Mouse (Mus musculus) neural tube, embryonic 13.5 days (tissue): ENCODE data around the gene Gdpd1. TPM values are rescaled to one million over a fixed set of nuclear protein-coding genes. Genes with fewer than 3 reads are reported as not detected.

ENCODE experiments used
- ATAC-seq: fragments of 200-750 bp; cut with Nextera tagmentation; 2 replicates; pipeline ENCODE4 v1.8.0; 2017; ENCODE audit warnings: low read depth, mild to moderate bottlenecking, moderate TSS enrichment, moderate library complexity
- H3K27ac ChIP-seq: fragments of 300-500 bp; sonication (generic); replicated peaks from 2 replicates; pipeline ENCODE4 v1.5.1; 2015; ENCODE audit warnings: moderate library complexity, mild to moderate bottlenecking, inconsistent platforms
- H3K27me3 ChIP-seq: fragments of 300-500 bp; sonication (generic); 2 replicates; pipeline ENCODE4 v1.6.1; 2015; ENCODE audit warnings: mild to moderate bottlenecking, inconsistent platforms
- H3K36me3 ChIP-seq: fragments of 300-500 bp; sonication (generic); 2 replicates; pipeline ENCODE4 v1.6.1; 2015; ENCODE audit warnings: mild to moderate bottlenecking, inconsistent platforms
- H3K4me1 ChIP-seq: fragments of 300-500 bp; sonication (generic); replicated peaks from 2 replicates; pipeline ENCODE4 v1.6.1; 2015; ENCODE audit warnings: inconsistent platforms
- H3K4me2 ChIP-seq: fragments of 300-500 bp; sonication (generic); 2 replicates; pipeline ENCODE4 v1.6.1; 2015; ENCODE audit warnings: inconsistent platforms, mild to moderate bottlenecking, moderate library complexity
- H3K4me3 ChIP-seq: fragments of 300-500 bp; sonication (generic); 2 replicates; pipeline ENCODE4 v1.5.1; 2015; ENCODE audit warnings: mild to moderate bottlenecking, inconsistent platforms
- H3K9ac ChIP-seq: fragments of 300-500 bp; sonication (generic); 2 replicates; pipeline ENCODE4 v1.6.1; 2015; ENCODE audit warnings: moderate library complexity, mild to moderate bottlenecking, inconsistent platforms
- H3K9me3 ChIP-seq: fragments of 300-500 bp; sonication (generic); 2 replicates; pipeline ENCODE4 v1.6.1; 2016; ENCODE audit warnings: inconsistent platforms
- WGBS: fragments of 180-500 bp; shearing (Covaris S2); methylation state at CpG from one replicate; pipeline ENCODE4 v1.1.7; 2015; 5-methylcytosine and 5-hydroxymethylcytosine counted together
- polyA plus RNA-seq: library from polyadenylated mRNA; unstranded; fragments of >200 nt; fragmentation: Nextera tagmentation; extraction: Ambion mirVana; gene quantifications from 2 replicates; pipeline ENCODE4 v1.2.1, GENCODE M21; 2015

Gdpd1 gene
- 183 and 185 TPM in 2 replicates for polyA plus RNA-seq

DNA sequence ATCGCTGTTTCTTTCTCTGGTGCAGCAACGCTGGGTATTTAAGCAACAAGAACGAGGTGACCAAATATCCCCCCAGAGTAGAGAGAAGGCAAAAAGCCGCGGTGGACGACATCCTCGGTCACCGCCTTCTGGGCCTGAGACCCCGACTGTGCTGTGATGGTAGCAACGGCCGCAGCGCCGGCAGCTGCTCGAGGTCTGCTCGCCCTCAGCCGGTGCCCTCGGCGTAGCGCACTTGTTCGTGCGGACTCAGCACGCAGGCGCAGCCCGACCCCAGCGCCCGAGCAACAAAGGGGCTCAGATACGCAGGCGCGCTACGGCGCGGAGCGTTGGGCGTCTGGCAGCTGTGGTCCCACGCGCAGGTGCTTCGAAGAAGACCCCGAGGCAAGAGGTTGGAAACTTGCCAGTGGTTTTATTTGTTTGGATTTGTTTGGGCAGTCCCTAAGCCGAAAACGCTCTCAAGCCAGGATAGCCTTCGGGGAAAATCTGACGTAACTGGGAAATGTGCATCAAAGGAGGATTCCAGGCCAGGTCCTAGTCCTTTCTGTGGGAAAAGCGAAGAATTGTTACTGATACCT, at the start of gene Gdpd1:
TSS of gene Gdpd1 (minus strand) at position 197 of the 575 bp plus-strand sequence.
- peak; percentile 96 for ATAC-seq
- peaks cover 49% of the 10 kb centered on the region for H3K4me1 ChIP-seq
- peak within 1 kb of the TSS; percentile 95 for H3K9ac ChIP-seq
- H3K4me3 ChIP-seq: peak within 1 kb of the TSS; percentile 70
- WGBS: under 1% methylated on average over 43 of the region's 43 CpGs
- H3K27me3 ChIP-seq: no peaks in the 10 kb centered on the region
- H3K4me2 ChIP-seq: peak within 1 kb of the TSS; percentile 66
- H3K9me3 ChIP-seq: no peaks in the 10 kb centered on the region
- peak within 1 kb of the TSS; percentile 98 for H3K27ac ChIP-seq
- peaks cover 29% of the 10 kb centered on the region for H3K36me3 ChIP-seq

DNA sequence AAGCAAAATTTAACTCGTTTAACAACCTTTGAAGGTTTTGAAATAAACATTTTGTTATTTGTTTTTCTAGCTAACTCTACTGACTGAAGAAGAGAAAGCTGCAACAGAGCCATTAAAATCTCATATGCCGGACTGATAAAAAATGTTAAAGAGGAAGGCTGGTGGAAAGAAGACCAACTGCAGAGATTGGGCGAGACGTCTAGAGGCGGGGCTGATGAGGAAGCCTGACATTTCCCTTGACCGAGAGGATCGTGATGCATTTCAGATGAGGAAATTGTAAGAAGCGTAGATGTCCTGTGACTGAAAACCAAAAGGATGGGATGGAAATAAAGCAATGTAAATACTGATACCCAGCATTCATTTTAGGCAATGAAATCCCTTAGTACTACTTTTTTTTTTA, 48.0 kb upstream of the Gdpd1 start:
- H3K27me3 ChIP-seq: no peaks in the 10 kb centered on the region
- no peak overlapping the region for H3K4me3 ChIP-seq
- H3K9ac ChIP-seq: no peak overlapping the region
- no peaks in the 10 kb centered on the region for H3K9me3 ChIP-seq
- no peak overlapping the region for H3K27ac ChIP-seq
- peaks cover 65% of the 10 kb centered on the region for H3K36me3 ChIP-seq
- peaks cover 8% of the 10 kb centered on the region for H3K4me1 ChIP-seq
- no peak overlapping the region for H3K4me2 ChIP-seq
- WGBS: 87% methylated on average over 8 of the region's 8 CpGs
- ATAC-seq: no peak

DNA sequence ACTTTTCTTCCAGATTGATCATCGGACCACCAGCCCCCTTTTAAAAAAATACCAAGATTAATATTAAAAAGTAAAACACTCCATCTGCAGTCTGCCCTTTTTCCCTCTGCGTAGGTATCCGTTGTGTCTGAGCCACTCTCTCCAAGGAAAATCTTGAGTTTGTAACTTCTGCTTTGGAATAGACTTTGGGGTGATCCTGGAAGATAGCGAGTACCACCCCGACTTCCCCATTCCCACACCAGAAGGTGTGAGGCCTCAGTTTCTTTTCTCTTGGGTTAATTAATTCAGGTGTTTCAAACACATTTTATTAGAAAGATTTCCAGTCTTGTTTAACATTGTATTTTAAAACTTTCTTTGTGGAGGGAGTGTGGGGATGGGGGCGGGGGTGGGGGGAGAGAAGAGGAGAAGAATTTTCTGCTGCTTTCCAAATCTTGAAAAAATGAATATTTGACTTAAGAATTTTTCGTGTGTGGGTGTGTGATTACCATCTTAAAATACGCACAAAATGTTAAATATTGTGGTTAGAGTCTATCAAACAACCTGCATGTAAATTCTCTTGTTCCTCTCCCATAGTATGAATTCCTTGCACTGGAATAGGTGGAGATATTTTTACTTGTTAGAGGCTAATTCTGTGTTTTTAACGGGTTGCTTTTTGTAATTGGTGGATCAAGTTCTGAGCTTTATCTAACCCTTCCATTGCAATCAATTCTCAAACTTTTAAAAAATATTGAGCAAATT, 36.5 kb upstream of the Gdpd1 start:
- WGBS: 8% methylated on average over 9 of the region's 9 CpGs
- Histone ChIP-seq H3K9ac (peak overlapping the region; percentile 95), H3K4me1 (peaks cover 42% of the 10 kb centered on the region), H3K36me3 (peaks cover 13% of the 10 kb centered on the region), H3K4me3 (peak overlapping the region; percentile 93), H3K9me3 (no peaks in the 10 kb centered on the region), H3K27me3 (no peaks in the 10 kb centered on the region), H3K27ac (peak overlapping the region; percentile 94), H3K4me2 (peak overlapping the region; percentile 90)
- ATAC-seq: no peak

DNA sequence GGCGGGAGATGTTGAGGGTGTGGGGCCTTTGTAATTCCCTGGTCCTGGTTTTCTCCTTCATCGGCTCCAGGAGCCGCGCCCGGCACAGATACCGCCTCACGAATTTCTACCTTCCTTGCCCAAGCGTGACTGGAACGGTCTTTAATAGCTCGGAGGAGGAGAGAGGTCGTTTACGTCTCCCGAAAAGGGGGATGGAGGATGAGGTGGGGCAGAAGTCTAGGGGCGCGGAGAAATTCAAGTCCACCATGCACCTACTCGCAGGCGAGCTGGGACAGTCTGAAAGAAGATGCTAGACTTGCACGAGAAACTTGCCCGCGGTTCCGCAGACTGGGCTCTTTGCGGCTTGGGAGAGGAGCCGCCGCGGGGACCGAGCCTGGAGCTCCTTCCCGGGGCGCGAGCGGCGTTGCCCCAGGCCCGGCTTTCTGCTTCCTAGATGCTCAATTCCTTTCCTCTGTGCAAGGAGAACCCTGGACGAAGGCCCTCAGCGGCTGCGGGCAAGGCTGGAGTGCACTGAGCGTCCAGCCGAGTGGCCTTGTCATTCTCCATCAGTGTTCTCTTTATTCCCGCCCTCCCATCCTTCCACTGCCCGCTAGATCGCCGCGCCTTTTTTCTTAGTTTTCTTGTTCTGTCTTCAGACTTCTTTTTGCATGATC, 35.8 kb upstream of the Gdpd1 start:
- under 1% methylated on average over 42 of the region's 42 CpGs for WGBS
- H3K9ac ChIP-seq: peak overlapping the region; percentile 95
- peak; percentile 6 for ATAC-seq
- H3K4me2 ChIP-seq: peak overlapping the region; percentile 90
- H3K27ac ChIP-seq: peak overlapping the region; percentile 94
- H3K36me3 ChIP-seq: peaks cover 11% of the 10 kb centered on the region
- no peaks in the 10 kb centered on the region for H3K9me3 ChIP-seq
- H3K27me3 ChIP-seq: no peaks in the 10 kb centered on the region
- H3K4me1 ChIP-seq: peaks cover 42% of the 10 kb centered on the region
- peak overlapping the region; percentile 93 for H3K4me3 ChIP-seq

DNA sequence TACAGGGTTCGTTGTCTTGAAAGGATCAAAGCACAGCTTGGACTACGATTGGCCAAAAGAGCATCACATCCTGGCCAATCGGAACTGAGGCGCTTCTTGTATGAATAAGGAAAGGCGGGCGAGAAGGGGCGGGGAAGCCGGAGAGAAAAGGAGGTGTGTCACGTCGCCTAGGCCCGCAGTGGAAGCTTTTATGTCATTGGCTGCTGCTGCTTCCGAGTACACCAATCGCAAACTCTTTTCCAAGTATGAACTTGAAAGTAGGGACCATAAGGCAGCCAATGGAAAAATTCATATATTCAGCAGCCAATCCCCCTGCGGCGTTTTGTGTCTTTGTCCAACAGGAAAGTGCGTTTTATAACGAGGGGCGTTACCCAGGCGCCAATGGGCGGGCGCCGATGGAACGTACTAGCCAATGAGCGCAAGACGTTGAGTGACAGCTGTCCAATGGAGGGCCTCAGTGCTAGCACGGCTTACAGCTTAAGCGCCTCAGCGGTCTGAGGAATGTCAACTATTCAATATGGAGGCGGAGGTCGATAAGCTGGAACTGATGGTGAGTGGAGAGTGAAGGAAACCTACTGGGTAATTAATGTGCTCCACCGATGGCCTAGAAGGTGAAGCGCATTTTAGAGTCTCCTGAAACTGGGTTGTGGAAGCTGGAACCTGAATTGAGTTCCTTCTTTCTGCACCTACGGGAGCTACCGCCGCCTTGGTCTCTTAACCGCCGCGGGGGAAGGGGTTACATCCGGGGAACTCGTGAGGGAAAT, 35.1 kb upstream of the Gdpd1 start, which contains the start of gene Ska2:
TSS of gene Ska2 (plus strand) at position 480 of the 764 bp plus-strand sequence.
- Histone ChIP-seq H3K4me3 (peak within 1 kb of the TSS; percentile 93), H3K9ac (peak within 1 kb of the TSS; percentile 95), H3K27ac (peak within 1 kb of the TSS; percentile 94), H3K36me3 (peaks cover 16% of the 10 kb centered on the region), H3K4me1 (peaks cover 42% of the 10 kb centered on the region), H3K27me3 (no peaks in the 10 kb centered on the region), H3K4me2 (peak within 1 kb of the TSS; percentile 90), H3K9me3 (no peaks in the 10 kb centered on the region)
- 0% methylated on average over 40 of the region's 40 CpGs for WGBS
- ATAC-seq: peak; percentile 100

DNA sequence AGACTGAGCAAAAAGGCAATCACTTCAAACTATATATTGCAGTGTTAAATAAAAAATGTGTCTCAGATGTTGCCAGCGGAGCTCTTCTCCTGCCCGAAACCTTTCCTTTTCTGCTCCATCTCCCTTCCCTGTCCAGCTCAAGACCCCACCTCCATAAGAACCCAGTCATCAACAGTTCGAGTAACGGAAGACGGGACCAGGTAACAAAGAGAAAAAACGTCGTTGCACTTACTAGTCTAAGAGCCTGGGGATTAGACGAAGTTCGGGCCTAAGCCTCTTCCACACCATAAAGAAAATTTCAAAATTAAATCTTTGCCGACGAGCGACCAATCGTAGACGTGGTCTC, 34.5 kb upstream of the Gdpd1 start, which contains the start of gene Prr11:
TSS of gene Prr11 (minus strand) at position 300 of the 346 bp plus-strand sequence.
- peaks cover 16% of the 10 kb centered on the region for H3K36me3 ChIP-seq
- H3K4me1 ChIP-seq: peaks cover 39% of the 10 kb centered on the region
- peak within 1 kb of the TSS; percentile 90 for H3K4me2 ChIP-seq
- H3K4me3 ChIP-seq: peak within 1 kb of the TSS; percentile 93
- no peaks in the 10 kb centered on the region for H3K27me3 ChIP-seq
- peak; percentile 26 for ATAC-seq
- H3K9me3 ChIP-seq: no peaks in the 10 kb centered on the region
- H3K27ac ChIP-seq: peak within 1 kb of the TSS; percentile 94
- peak within 1 kb of the TSS; percentile 95 for H3K9ac ChIP-seq
- under 1% methylated on average over 14 of the region's 14 CpGs for WGBS

DNA sequence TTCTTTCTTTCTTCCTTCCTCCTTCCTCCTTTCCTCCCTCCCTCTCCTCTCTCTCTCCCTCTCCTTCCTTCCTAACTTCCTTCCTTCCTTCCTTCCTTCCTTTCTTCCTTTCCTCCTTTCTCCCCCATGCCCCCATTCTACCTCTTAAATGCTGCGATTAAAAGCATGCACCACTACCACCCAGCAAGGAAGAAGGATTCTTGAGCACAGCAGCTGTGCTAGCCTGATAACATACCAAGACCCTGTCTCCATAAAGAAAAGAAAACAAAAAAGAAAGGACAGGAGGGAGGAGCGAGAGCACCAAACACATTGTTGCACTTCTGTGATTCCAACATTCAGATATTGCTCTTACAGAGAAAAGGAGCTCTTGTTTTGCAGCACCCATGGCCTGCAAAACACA, 13.3 kb upstream of the Gdpd1 start:
- H3K27ac ChIP-seq: no peak overlapping the region
- 68% methylated on average over 2 of the region's 2 CpGs for WGBS
- no peak for ATAC-seq

DNA sequence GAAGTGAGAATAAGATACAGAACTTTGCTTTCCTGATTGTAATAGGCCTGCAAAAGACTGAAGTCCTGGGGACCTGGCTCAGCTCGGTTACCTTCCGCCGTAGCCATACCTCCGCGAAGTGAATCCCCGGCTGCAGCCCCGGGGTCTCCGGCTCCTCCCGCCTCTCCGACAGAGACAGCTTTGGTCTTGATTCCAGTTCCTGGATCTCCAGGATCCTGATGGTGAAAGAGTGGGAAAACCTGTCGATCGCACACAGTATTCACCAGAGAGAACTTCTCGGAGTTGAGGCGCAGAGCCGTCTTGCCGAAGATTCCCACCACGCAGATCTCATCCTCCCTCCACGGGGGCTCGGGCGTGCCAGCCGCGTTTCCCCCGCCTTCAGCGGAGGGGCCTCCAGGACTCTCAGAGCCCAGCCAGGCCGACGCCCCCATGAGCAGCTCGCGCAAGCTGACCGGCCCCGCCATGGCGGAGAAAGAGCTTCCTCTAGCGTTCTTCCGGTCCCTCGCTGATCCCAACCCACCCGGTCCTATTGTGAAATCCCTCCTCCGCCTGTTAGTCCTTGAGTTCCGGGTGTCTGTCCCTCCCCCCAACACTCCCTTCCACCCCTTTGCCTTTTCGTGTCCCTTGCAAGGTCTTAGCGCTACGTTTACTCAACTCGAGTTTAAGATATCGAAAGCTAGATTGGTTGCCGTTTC, 12.6 kb upstream of the Gdpd1 start, which contains the start of gene Smg8:
TSS of gene Smg8 (minus strand) at position 485 of the 695 bp plus-strand sequence.
- Histone ChIP-seq H3K9ac (peak within 1 kb of the TSS; percentile 85), H3K9me3 (no peaks in the 10 kb centered on the region), H3K4me2 (peak within 1 kb of the TSS; percentile 97), H3K27ac (0 out of 2 replicates have a peak within 1 kb of the TSS, but pooled peaks have one; percentile 34), H3K4me1 (peaks cover 36% of the 10 kb centered on the region), H3K36me3 (peaks cover 38% of the 10 kb centered on the region), H3K27me3 (no peaks in the 10 kb centered on the region), H3K4me3 (peak within 1 kb of the TSS; percentile 86)
- peak; percentile 92 for ATAC-seq
- WGBS: 1% methylated on average over 43 of the region's 43 CpGs

More for the DNA sequence above, 13.3 kb upstream of the Gdpd1 start:
- Histone ChIP-seq H3K9ac (peak overlapping the region; percentile 85; the same call in 1 of the 2 replicates), H3K4me3 (peak overlapping the region; percentile 86), H3K4me1 (peaks cover 34% of the 10 kb centered on the region), H3K4me2 (peak overlapping the region; percentile 97), H3K36me3 (peaks cover 38% of the 10 kb centered on the region), H3K27me3 (no peaks in the 10 kb centered on the region), H3K9me3 (no peaks in the 10 kb centered on the region)

DNA sequence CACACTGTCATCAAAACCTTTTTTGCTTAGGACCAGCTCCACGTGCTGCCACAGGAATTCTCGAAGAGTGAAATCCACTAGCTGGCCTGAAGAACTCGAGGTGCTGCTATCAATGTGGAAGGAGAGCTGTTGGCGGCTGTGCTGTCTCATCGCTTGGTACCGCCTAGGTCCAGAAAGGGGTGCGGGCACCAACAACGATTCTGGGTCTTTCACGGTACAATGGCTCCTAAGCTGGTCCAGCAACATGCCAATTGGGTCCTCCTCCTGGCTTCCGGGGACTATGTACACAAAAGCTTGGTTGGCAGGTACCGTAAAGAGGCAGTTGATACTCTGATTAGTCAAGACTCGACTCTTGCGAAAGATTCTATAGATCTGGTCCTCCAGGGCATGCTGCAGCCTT, 11.6 kb upstream of the Gdpd1 start:
- Histone ChIP-seq H3K4me2 (peak overlapping the region; percentile 97), H3K36me3 (peaks cover 40% of the 10 kb centered on the region), H3K9ac (peak overlapping the region; percentile 85), H3K4me3 (peak overlapping the region; percentile 86), H3K27me3 (no peaks in the 10 kb centered on the region), H3K4me1 (peaks cover 36% of the 10 kb centered on the region), H3K27ac (no peak overlapping the region), H3K9me3 (no peaks in the 10 kb centered on the region)
- no peak for ATAC-seq
- whole genome bisulfite sequencing: 93% methylated on average over 13 of the region's 13 CpGs

DNA sequence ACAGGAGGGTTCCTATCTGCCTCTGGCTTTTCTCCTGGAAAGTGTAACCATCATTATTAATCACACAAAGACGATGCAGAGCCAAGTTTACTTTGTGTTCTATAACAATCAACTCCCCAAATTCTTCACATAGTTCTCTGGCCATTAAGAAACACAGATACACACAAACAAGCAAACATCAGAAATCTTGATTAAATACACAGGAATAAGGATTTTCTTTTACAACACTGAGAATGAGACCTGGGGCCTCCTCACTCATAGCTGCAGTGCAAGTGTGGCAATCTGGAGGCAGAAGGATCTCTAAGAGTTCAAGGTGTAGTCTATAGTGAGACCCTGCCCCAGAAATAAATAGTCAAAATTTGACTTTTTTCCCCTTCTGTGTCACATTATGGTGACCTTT, 9.8 kb upstream of the Gdpd1 start:
- WGBS: 73% methylated on average over 1 of the region's 1 CpGs
- Histone ChIP-seq H3K9ac (0 out of 2 replicates have a peak overlapping the region, but pooled peaks have one; percentile 22), H3K4me1 (peaks cover 42% of the 10 kb centered on the region), H3K27ac (no peak overlapping the region), H3K4me3 (no peak overlapping the region), H3K9me3 (no peaks in the 10 kb centered on the region), H3K4me2 (peak overlapping the region; percentile 97; the same call in 1 of the 2 replicates), H3K27me3 (no peaks in the 10 kb centered on the region), H3K36me3 (peaks cover 51% of the 10 kb centered on the region)
- ATAC-seq: no peak

DNA sequence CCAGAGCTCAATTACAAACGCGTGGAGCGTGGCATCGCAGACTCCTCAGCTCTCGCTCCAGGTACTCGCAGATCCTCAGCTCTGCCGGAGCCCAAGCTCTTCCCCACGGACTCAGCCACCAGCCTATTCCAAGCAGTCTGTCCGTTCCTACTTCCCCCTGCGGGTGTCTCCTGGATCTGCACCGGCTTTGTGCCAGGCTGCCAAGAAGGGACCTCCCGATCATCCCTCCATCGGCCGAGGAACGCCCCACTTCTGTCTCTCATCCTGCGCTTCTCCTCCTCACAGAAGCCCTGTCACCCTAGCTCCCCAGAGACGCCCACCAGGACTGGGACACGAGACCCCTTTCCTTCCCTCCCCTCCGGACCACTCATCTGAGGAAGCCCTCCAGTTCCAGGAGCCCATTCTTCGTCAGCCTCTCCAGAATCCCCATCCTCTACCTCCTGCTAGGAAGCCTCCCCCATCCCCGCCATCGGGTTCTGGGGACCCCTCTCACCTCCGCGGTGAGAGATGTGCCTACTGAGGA, 458 bp downstream of the Gdpd1 start:
- peak overlapping the region; percentile 70 for H3K4me3 ChIP-seq

More for the DNA sequence above, 458 bp downstream of the Gdpd1 start:
- no peaks in the 10 kb centered on the region for H3K27me3 ChIP-seq
- ATAC-seq: peak; percentile 83
- peaks cover 23% of the 10 kb centered on the region for H3K36me3 ChIP-seq
- H3K27ac ChIP-seq: peak overlapping the region; percentile 98
- peak overlapping the region; percentile 95 for H3K9ac ChIP-seq
- peak overlapping the region; percentile 66 for H3K4me2 ChIP-seq
- H3K4me1 ChIP-seq: peaks cover 51% of the 10 kb centered on the region
- WGBS: under 1% methylated on average over 24 of the region's 24 CpGs
- no peaks in the 10 kb centered on the region for H3K9me3 ChIP-seq
